Mouse (Mus musculus) frontal cortex, adult (tissue): ENCODE results near the gene Ptprh.
"Not testable (repeated sequence)": the region's sequence is repeated elsewhere in the genome, so short reads cannot be mapped to it uniquely, and the experiment has no call there.

ENCODE experiments used
- ATAC-seq: cut with Nextera tagmentation; 2 replicates; pipeline ENCODE4 v1.9.2; 2017; ENCODE audit warnings: mild to moderate bottlenecking, moderate library complexity, mixed read lengths; ENCODE audit not compliant: low TSS enrichment

The Ptprh gene

DNA sequence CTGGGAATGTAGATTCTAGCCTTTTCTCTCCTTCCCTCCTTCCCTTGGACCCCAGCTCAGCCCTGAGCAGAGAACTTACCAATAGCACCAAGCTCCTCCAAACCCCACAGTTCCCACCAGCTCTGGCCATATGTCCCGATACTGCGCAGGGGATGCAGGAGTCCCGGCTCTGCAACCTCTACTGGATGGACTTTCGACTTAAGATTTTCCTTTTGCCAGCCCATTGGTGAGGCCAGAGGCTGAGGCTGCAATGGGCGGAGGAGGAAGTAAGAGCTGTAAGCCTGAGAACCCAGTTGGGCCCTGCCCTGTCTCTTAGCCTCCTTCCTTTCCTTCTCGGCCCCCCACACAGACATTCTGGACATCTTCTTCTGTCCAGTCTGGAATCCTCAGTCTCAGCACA lies 872 bp downstream of the Ptprh start:
- ATAC-seq, result no peak

DNA sequence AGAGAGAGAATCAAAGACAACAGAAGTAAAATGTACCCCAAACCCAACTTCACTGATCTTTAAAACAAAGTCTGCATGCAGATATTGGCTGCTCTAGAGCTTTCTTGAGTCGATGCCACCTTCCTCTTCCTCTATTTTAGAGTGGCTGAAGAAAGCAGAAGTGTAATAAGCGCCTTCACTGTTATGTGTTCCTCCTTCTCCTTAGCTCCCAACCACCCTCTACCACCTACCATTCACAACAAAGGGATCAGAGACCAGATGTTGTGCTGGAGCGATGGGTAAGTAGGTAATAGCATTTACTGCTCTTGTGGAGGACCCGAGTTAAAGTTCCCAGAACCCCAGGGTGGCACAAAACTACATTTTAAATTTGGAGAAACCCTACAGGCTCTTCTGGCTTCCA lies 6.8 kb downstream of the Ptprh start:
- ATAC-seq, result not testable (repeated sequence)

DNA sequence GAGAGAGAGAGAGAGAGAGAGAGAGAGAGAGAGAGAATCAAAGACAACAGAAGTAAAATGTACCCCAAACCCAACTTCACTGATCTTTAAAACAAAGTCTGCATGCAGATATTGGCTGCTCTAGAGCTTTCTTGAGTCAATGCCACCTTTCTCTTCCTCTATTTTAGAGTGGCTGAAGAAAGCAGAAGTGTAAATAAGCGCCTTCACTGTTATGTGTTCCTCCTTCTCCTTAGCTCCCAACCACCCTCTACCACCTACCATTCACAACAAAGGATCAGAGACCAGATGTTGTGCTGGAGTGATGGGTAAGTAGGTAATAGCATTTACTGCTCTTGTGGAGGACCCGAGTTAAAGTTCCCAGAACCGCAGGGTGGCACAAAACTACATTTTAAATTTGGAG lies 22.4 kb downstream of the Ptprh start:
- ATAC-seq, result not testable (repeated sequence)

DNA sequence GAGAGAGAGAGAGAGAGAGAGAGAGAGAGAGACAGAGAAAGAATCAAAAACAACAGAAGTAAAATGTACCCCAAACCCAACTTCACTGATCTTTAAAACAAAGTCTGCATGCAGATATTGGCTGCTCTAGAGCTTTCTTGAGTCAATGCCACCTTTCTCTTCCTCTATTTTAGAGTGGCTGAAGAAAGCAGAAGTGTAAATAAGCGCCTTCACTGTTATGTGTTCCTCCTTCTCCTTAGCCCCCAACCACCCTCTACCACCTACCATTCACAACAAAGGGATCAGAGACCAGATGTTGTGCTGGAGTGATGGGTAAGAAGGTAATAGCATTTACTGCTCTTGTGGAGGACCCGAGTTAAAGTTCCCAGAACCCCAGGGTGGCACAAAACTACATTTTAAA lies 31.5 kb downstream of the Ptprh start:
- ATAC-seq, result not testable (repeated sequence)

DNA sequence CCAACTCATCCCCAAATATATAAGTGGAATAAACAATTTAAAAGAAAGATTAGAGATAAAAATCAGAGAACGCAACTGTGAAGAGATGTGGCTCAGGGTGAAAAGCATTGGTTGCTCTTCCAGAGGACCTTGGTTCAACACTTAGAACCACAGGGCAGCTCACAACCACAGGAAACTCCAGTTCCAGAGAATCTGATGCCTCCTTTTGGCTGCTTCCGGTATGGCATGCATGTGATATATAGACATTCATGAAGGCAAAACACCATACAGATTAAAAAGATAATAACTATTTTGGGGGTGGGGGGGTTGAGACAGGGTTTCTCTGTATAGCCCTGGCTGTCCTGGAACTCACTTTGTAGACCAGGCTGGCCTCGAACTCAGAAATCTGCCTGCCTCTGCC lies 41.2 kb downstream of the Ptprh start:
- ATAC-seq, result no peak

DNA sequence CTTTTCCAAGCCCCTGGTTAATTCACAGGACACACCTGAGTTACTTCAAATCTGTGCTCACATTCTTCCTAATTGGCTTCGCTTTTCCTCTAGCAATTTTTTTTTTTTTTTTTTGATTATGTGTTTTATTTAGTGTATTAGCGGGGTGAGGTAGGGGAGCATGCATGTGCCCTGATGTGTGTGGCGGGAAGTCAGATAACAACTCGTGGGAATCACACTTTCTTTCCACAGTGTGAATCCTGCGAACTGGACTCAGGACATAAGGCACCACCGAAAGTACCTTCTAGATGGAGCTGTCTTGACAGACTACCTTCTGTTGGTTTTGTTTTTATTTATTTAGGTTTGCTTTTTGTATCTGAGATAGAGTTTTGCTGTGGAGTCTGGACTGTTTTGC lies 46.7 kb downstream of the Ptprh start:
- ATAC-seq, result no peak

DNA sequence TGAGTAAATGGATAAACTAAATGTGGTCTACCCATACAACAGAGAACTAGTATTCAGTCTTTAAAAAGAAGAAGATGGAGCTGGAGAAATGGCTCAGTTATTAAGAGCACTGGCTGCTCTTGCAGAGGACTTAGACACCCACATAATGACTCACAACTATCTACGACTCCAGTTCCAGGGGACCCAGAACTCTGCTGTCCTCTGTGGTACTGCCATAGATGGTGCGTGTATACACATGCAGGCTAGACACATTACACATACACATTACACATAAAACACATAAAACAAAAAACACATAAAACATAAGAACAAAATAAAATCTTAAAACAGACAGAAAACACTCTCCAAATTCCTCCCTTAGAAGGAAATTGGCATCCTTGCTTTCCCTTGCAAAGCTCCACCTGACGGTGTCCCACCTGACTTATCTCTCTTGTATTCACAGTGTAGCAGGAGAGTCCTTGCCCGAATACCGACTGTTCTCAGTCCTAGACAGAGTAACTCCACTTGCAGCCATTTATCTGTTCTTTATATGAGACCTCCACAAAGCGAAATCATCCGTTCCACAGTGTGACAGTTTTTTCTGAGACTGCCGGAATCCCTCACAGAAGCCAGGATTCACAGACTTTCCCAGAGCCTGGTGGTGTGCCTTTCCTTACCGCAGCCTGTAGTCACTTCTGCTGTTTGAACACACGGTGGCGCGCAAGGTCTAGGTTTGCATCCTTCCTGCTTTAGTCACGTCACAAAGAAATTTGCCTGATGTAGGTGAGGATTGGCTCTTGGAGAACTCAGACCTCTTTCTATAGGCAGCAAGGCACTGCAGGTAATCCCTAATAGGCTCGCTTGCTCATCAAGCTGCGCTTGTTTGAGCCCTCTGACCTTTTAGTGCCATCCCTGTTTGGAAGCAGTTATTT lies 47.3 kb downstream of the Ptprh start:
- ATAC-seq, result peak; percentile 97

DNA sequence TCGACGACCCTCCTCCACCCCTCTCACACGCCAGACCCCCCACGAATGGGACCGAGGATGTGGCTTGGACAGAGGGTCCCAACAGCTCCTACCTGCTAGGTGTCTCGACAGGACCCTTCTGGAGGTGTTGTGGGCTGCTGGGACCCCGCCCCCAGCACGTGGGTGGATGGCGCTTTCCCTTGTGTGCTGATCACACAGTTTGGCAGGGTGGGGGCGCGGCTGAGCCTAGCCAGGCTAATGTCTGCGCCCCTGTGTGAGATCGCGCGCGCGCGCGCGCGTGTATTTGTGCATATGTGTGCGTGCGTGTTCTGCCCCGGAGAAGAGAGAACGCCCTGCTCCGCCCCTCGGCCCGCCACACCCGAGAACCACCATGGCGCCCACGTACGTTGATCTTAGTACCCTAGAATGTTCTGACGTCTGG lies 56.6 kb downstream of the Ptprh start, which contains the start of gene Syt5:
Gene Syt5, minus strand, starts transcription at position 321 of the 421 bp plus-strand sequence.
- ATAC-seq, result peak; percentile 62

DNA sequence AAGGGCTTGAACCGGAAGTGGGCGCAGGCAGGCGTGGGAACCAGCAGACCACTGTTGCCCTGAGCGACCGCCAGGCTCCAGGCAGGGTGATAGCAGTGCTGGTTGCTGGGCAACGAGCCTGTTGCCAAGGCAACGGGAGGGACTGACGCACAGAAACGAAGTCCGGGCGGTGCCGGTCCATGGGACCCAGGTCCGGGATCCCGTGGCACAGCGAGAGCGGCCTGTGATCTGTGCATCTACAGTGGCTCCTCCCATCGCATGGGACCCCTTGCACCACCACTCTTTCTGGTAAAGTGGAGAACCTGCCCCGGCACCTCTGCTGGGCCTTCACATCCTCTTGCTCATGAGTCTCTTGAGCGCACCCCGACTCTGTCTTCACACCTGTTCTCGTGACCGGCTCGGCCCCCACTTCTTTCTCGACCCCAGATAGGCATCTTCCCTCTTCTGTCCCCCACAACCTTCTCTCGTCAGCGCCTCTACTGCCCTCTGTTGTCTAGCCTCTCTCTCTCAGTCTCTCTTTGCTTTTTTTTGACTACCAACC lies 57.2 kb downstream of the Ptprh start:
- ATAC-seq, result peak; percentile 92

DNA sequence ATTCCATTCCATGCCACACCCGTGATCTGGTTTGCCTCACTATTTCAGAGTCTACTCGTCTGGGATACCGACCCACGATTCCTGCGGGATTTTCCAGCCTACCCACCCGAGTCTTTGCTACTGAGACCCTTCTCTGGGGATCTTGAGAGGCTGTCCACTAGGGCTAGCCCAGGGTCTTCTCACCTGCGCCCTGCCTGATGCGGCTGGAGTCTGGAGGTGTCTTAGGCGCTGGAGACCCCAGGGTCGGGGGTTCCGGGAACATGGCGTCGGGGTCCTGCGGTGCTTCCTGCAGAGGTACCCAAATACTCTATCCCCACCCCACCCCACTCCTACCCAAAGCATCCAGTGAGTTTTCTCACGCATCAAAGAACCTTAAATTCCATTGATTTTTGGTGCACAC lies 57.8 kb downstream of the Ptprh start:
- ATAC-seq, result no peak

DNA sequence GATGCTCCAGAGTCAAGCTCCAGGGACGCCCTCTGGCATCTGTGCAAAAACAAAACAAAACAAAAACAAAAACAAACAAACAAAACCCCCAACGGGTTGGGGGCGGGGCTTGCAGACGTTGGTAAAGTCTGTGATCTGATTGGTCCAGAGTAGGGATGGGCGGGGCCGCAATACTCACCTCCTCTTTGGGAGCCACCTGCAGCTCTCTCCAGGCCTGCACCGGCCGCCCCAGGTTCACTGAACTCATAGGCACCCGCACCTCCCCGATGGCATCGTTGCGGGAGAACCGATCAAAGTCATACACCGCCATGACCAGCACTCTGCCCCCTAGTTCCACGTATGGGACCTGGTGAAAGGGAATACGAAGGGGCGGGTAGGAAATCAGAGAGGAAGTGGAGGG lies 61.8 kb downstream of the Ptprh start:
- no peak for ATAC-seq

DNA sequence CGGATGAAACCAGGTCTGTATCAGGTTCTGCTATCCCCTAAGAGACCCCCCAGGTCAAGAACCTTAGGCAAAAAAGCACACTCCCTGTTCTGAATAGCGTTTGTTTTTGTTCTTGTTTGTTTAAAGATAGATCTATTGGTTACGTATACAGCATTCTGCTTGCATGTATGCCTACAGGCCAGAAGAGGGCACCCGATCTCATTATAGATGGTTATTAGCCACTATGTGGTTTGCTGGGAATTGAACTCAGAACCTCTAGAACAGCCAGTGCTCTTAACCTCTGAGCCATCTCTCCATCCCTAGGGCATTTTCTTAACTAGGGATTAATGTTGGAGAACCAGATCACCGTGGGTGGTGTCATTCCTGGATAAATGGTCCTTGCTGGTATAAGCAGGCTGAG lies 62.5 kb downstream of the Ptprh start:
- ATAC-seq, result no peak

DNA sequence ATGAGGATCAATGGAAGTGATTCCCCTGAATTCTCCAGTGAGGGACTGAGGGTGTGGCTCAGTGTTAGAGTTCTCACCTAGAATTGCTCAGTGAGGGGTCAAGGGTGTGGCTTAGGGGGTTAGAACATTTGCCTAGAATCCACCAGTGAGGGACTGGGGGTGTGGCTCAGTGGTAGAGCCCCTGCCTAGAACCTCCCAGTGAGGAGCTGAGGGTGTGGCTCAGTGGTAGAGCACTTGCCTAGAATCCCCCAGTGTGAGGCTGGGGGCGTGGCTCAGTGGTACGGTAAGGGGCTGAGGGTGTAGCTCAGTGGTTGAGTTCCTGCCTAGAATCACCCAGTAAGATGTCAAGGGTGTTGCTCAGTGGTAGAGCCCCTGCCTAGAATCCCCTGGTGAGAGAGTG lies 64.8 kb downstream of the Ptprh start:
- ATAC-seq, result no peak

DNA sequence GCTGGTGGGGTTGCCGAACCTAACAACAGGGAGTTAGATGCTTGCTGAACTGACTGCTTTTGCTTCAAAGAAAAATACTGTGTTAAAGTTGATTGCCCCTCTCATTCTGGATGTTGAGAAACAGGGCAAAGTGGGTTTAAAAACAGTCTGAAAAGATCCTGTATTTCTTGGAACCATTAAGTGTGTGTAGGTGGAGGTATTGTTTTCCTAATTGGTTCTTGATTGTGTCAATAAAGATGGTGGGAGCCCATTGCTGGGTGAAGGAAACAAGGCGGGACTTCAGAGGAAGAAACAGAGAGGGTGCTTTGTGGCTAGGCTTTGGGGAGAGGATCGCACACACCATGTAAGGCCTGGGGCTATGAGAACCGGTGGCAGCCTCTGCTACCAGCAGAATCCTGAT lies 66.7 kb downstream of the Ptprh start:
- no peak for ATAC-seq

DNA sequence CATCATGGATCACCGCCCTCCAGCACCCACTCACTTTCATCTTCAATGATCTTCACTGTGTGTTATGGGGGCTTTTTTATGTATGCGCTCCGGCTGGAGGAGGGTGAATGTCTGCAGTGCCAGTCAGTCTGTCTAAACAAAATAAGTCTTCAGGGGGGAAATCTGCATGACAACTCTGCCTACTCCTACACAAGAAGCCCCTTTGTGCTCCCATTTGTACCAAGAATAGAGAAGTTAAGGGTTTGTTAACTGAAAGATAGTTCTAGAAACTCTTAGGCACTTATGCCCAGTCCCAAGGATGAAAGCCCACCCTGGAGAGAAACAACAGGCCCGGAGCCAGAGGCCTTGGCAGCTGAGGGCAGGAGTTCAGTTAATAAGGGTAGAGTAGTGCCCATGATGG lies 67.5 kb downstream of the Ptprh start:
- ATAC-seq, result no peak

DNA sequence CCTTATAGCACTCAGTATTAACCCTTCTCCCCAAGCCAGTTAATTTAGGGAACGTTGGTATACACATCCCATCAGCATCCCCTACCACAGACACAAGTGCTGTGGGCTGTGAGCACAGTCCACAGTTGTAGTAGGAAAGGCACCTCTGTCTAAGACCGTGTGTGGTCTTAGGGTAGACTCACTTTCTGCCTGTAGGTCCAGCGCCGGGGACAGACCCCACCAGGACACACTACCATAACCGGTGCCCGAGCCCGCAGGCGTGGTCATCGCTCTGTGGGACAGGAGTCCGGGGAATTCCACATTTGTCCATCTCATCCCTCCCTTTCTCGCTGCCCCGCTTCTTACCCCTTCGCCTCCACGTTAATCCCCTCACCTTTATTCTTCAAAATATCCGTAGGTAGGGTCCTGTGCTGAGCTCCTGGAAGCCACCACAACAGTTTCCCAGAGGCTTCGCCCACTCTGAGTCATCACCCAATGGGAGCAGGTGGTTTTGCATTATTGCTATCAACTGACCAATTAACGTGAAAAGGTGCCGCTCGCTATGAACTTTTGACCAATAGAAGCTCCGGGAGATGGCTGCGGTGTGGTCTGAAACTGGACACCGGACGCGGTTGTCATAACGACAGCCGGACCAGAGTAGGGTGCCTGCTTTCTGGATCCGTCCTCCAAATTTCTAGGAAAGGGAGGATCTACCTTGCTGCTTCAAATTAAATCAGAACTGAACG lies 71.7 kb downstream of the Ptprh start, which contains the start of gene Dnaaf3:
Gene Dnaaf3, minus strand, starts transcription at position 449 of the 725 bp plus-strand sequence.
- no peak for ATAC-seq

DNA sequence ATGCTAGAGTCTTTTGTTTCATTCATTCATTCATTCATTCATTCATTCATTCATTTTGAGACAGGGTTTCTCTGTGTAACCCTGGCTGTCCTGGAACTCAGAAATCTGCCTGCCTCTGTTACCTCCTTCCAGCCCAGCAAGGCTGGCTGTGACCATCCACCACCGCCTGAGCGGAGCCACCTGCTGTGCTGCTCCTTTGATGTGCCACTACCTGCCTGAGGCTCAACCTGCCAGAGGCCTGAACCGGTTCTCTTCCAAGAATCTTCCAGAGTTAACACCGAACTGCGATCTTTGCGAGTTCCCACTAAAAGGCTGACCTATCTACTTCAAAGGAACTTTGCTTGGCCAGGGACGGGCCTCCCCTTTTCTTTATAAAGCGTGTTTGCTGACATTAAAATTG lies 73.7 kb downstream of the Ptprh start:
- not testable (repeated sequence) for ATAC-seq

DNA sequence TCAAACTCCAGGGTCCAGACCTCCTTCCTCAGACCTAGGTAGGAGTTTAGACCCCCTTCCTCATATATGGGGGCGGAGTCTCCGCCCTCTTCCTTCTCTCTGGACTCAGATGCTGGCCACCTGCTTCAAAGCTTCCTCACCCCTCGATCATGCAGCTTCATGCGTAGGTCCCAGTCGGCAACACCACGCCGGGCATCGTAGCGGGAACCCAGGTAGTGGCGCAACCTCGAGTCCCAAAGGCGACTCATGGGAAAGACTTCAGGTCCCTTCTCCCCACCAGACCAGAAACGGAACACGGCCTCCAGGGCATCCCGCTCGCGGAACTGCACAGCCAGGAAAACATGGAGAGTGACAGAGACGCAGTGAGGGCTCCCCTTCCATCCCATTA lies 76.5 kb downstream of the Ptprh start:
- no peak for ATAC-seq

DNA sequence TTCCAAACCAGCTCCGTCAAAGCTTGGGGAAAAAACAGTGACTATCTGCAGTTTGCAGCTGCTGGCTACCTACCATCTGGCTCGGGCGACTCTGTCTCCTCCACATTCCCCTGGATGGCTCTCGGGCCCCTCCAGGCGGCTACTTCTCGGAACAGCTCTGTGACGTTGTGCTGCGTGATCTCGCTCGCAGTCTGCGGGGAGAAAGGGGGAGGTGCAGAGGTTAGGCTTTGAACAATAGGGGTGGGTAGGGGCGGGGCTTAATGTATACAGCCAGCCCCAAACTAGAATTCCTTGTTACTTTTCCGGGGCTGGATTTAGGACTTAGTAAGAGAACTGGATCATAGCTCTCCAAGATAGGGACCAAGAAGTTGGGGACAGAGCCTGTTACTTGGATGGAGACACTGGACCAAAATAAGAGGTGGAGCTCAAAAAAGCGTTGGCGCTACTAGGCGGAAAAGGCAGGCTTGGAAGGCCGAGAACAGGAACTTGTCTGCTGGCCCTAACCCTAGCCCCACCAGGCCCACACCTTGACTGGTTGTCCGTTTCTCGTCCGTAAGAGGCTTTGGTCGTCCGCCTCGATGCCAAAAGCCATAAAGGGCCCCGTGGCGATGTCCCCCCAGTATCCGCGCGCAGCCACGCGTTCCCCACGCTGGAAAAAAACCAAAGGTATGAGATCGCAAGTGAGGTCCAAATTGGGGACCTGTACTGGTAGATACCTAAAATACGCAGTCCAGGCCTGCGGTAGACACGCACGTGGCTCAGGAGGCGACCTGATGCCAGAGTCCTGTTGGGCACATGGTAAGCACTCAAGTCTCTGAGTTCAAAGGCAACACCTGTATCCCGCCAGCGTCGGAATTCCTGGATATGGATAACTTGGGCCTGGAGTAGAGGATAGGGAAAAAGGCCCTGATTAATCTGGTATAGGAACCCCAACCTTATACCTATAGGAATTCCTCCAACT lies 77.2 kb downstream of the Ptprh start:
- peak; percentile 97 for ATAC-seq

DNA sequence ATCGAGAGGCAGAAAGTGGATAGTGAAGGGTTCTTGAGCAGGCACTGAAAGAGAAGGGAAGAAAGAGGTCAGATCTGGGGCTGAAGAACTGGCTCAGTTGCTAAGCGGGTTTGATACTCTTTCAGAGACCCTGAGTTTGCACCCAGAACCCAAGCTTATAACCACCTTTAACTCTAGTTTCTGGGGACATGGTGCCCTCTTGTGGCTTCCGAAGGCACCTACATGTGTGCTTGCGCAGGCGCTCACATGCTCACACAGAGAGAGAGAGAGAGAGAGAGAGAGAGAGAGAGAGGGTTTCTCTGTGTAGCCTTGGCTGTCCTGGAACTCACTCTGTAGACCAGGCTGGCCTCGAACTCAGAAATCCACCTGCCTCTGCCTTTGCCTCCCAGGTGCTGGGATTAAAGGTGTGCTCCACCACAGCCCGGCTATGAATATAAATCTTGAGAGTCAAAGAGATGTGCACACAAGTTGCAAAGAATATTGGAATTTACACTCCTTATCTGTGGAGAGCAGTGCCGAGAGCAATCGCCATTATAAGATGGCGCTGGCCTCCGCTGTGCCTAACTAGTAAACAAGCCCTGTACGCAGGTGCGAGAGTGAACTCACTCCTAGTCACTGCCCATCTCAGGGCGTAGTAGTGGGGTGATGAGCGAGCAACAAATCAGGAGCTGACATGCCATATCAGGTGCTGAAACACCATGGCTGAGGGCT lies 79.5 kb downstream of the Ptprh start, which contains the start of gene Tnni3:
Gene Tnni3, minus strand, starts transcription at position 18 of the 711 bp plus-strand sequence.
- ATAC-seq, result peak; percentile 72; the same call in 1 of the 2 replicates
